Comparison of ENCODE assay signal across 8 mouse cellular contexts in genomic region chr11:58914461-58915028, GRCm38 (mm10). TPM values are rescaled to one million over a fixed set of nuclear protein-coding genes. Genes with fewer than 3 reads are reported as not detected.
DNase-seq lines count a peak whose midpoint lies in the region; ATAC-seq lines count a peak whose summit lies in the region.

No protein-coding gene starts in this region.

- peak; percentile 26 for ATAC-seq in erythroid progenitor cell, adult 5-6 weeks (replicated peaks; ENCODE audit: low FRiP score, poor library complexity, severe bottlenecking)
- ATAC-seq in intestine, embryonic 16.5 days = peak; percentile 58; the same call in 1 of the 2 replicates
- no peak; the same call in 1 of the 2 replicates for ATAC-seq in lung, embryonic 15.5 days (ENCODE audit: borderline replicate concordance, extremely low read depth, low FRiP score, low TSS enrichment)

- peak overlapping the region; percentile 70 for H3K4me2 ChIP-seq in intestine, embryonic 16.5 days (ENCODE audit: low read depth, low read length)
- peak overlapping the region; percentile 70 for H3K4me2 ChIP-seq in lung, embryonic 15.5 days

- 9% methylated on average over 17 of the region's 17 CpGs for WGBS in intestine, embryonic 16.5 days
- WGBS in lung, embryonic 15.5 days = 9% methylated on average over 17 of the region's 17 CpGs

- no peaks in the 10 kb centered on the region for H3K36me3 ChIP-seq in intestine, embryonic 16.5 days (ENCODE audit: control insufficient read depth, insufficient read depth, low read length)
- H3K36me3 ChIP-seq in lung, embryonic 15.5 days = no peaks in the 10 kb centered on the region

- H3K27ac ChIP-seq in intestine, embryonic 16.5 days (ENCODE audit: low read length) = no peak overlapping the region
- no peak overlapping the region for H3K27ac ChIP-seq in lung, embryonic 15.5 days

- H3K9me3 ChIP-seq in intestine, embryonic 16.5 days (ENCODE audit: control insufficient read depth, low read length) = no peaks in the 10 kb centered on the region
- no peaks in the 10 kb centered on the region for H3K9me3 ChIP-seq in lung, embryonic 15.5 days

- H3K4me3 ChIP-seq in intestine, embryonic 16.5 days (ENCODE audit: low read length) = peak overlapping the region; percentile 44
- H3K4me3 ChIP-seq in lung, embryonic 15.5 days = peak overlapping the region; percentile 32

- DNase-seq in adrenal gland, postnatal 14 days = peak; percentile 37
- no peak for DNase-seq in adrenal gland, postnatal 4 days (ENCODE audit: low spot score in 2 of 2)
- DNase-seq in ZHBTc4 (ENCODE audit: low read depth, low spot score) = peak; percentile 54
- DNase-seq in retina, embryonic 14.5 days (ENCODE audit: low spot score) = peak; percentile 78
- no peak for DNase-seq in urinary bladder, postnatal 10 days (ENCODE audit: low spot score)

- no peaks in the 10 kb centered on the region for H3K27me3 ChIP-seq in intestine, embryonic 16.5 days (replicated peaks; ENCODE audit: control insufficient read depth, insufficient read depth, low read length)
- no peaks in the 10 kb centered on the region for H3K27me3 ChIP-seq in lung, embryonic 15.5 days

- H3K9ac ChIP-seq in intestine, embryonic 16.5 days (ENCODE audit: low read depth, low read length) = peak overlapping the region; percentile 67
- peak overlapping the region; percentile 33 for H3K9ac ChIP-seq in lung, embryonic 15.5 days

- 0 out of 2 replicates have a peak, but pooled peaks cover 3% of the 10 kb centered on the region for H3K4me1 ChIP-seq in intestine, embryonic 16.5 days (ENCODE audit: control insufficient read depth, insufficient read depth, low read length)
- H3K4me1 ChIP-seq in lung, embryonic 15.5 days = no peaks in the 10 kb centered on the region; the same call in 1 of the 2 replicates

RNA-seq across cellular contexts. Expression of gene Btnl10, which starts 3.2 kb away (rescaled TPM):
- total RNA-seq in adrenal gland, postnatal 14 days (2021) = 0.26 and 3.4 TPM in 2 replicates
- total RNA-seq in adrenal gland, postnatal 4 days (2021) = 1 to 10 TPM; 2.7 to 4.9 TPM
- total RNA-seq in erythroid progenitor cell, adult 5-6 weeks (2015; ENCODE audit: low replicate concordance) = 407 and 422 TPM in 2 replicates
- total RNA-seq in erythroid progenitor cell, adult 5-6 weeks (2017; ENCODE audit: low replicate concordance) = 484 and 553 TPM in 2 replicates
- polyA plus RNA-seq in intestine, embryonic 16.5 days (2015; fragmentation: Nextera tagmentation; extraction: Ambion mirVana) = 0.16 and 0.40 TPM in 2 replicates
- 0.15 TPM in 1 of 2 replicates, not detected in the other for polyA plus RNA-seq in lung, embryonic 15.5 days (2015; fragmentation: Nextera tagmentation; extraction: Ambion mirVana)

RNA-seq across cellular contexts. Expression of gene Zfp39, which starts 10.5 kb away (rescaled TPM):
- total RNA-seq in adrenal gland, postnatal 14 days (2021) = 5.2 and 6.0 TPM in 2 replicates
- 1 to 10 TPM; 7.3 to 8.9 TPM for total RNA-seq in adrenal gland, postnatal 4 days (2021)
- 79.2 and 83.3 TPM in 2 replicates for total RNA-seq in erythroid progenitor cell, adult 5-6 weeks (2015; ENCODE audit: low replicate concordance)
- 44.4 and 49.4 TPM in 2 replicates for total RNA-seq in erythroid progenitor cell, adult 5-6 weeks (2017; ENCODE audit: low replicate concordance)
- 3.5 and 3.9 TPM in 2 replicates for polyA plus RNA-seq in intestine, embryonic 16.5 days (2015; fragmentation: Nextera tagmentation; extraction: Ambion mirVana)
- polyA plus RNA-seq in lung, embryonic 15.5 days (2015; fragmentation: Nextera tagmentation; extraction: Ambion mirVana) = 4.9 and 5.1 TPM in 2 replicates

RNA-seq across cellular contexts. Expression of gene Rnf187, which starts 24.2 kb away (rescaled TPM):
- 147 and 153 TPM in 2 replicates for total RNA-seq in adrenal gland, postnatal 14 days (2021)
- total RNA-seq in adrenal gland, postnatal 4 days (2021) = 100 to 1,000 TPM; 171 to 181 TPM
- total RNA-seq in erythroid progenitor cell, adult 5-6 weeks (2015; ENCODE audit: low replicate concordance) = 104 and 109 TPM in 2 replicates
- 104 and 117 TPM in 2 replicates for total RNA-seq in erythroid progenitor cell, adult 5-6 weeks (2017; ENCODE audit: low replicate concordance)
- polyA plus RNA-seq in intestine, embryonic 16.5 days (2015; fragmentation: Nextera tagmentation; extraction: Ambion mirVana) = 131 and 138 TPM in 2 replicates
- polyA plus RNA-seq in lung, embryonic 15.5 days (2015; fragmentation: Nextera tagmentation; extraction: Ambion mirVana) = 241 and 245 TPM in 2 replicates

RNA-seq across cellular contexts. Expression of gene Hist3h2ba, which starts 34.2 kb away (rescaled TPM):
- total RNA-seq in adrenal gland, postnatal 14 days (2021) = 16.4 and 23.5 TPM in 2 replicates
- total RNA-seq in adrenal gland, postnatal 4 days (2021) = 10 to 100 TPM; 58.4 to 77.5 TPM
- total RNA-seq in erythroid progenitor cell, adult 5-6 weeks (2015; ENCODE audit: low replicate concordance) = 265 and 290 TPM in 2 replicates
- 136 and 409 TPM in 2 replicates for total RNA-seq in erythroid progenitor cell, adult 5-6 weeks (2017; ENCODE audit: low replicate concordance)
- 34.7 and 40.9 TPM in 2 replicates for polyA plus RNA-seq in intestine, embryonic 16.5 days (2015; fragmentation: Nextera tagmentation; extraction: Ambion mirVana)
- 19.3 and 21.5 TPM in 2 replicates for polyA plus RNA-seq in lung, embryonic 15.5 days (2015; fragmentation: Nextera tagmentation; extraction: Ambion mirVana)

RNA-seq across cellular contexts. Expression of gene Hist3h2a, which starts 39.9 kb away (rescaled TPM):
- total RNA-seq in adrenal gland, postnatal 14 days (2021) = 24.4 and 26.8 TPM in 2 replicates
- total RNA-seq in adrenal gland, postnatal 4 days (2021) = 10 to 100 TPM; 47.6 to 64.4 TPM
- 186 and 192 TPM in 2 replicates for total RNA-seq in erythroid progenitor cell, adult 5-6 weeks (2015; ENCODE audit: low replicate concordance)
- 1,299 and 1,489 TPM in 2 replicates for total RNA-seq in erythroid progenitor cell, adult 5-6 weeks (2017; ENCODE audit: low replicate concordance)
- 28.5 and 31.6 TPM in 2 replicates for polyA plus RNA-seq in intestine, embryonic 16.5 days (2015; fragmentation: Nextera tagmentation; extraction: Ambion mirVana)
- polyA plus RNA-seq in lung, embryonic 15.5 days (2015; fragmentation: Nextera tagmentation; extraction: Ambion mirVana) = 22.2 and 23.7 TPM in 2 replicates

Comparison
In these comparisons a context has a peak if more than half of its experiments do, and no peak if none do; other contexts are left out.
1. DNase-seq: peak in adrenal gland, postnatal 14 days (single experiment), ZHBTc4 (single experiment) and retina, embryonic 14.5 days (single experiment); none in adrenal gland, postnatal 4 days (0 of 2) and urinary bladder, postnatal 10 days (single experiment).
2. RNA of gene Btnl10, which starts 3.2 kb away (total RNA-seq): 407 to 553 TPM in erythroid progenitor cell, adult 5-6 weeks; 2.7 to 4.9 TPM in adrenal gland, postnatal 4 days and 0.26 to 3.4 TPM in adrenal gland, postnatal 14 days; every median in the first group is over 10 times any median in the second.